Mouse (Mus musculus) hindbrain, embryonic 14.5 days (tissue): Measurements from ENCODE around the gene Bscl2. TPM values are rescaled to one million over a fixed set of nuclear protein-coding genes. Genes with fewer than 3 reads are reported as not detected.

ENCODE experiments used
- ATAC-seq: fragments of 200-750 bp; cut with Nextera tagmentation; 2 replicates; pipeline ENCODE4 v1.8.0; 2017; ENCODE audit warnings: moderate number of reproducible peaks, mild to moderate bottlenecking, moderate TSS enrichment, moderate library complexity; ENCODE audit not compliant: low FRiP score
- DNase-seq: peaks from one replicate; pipeline ENCODE4 v3.0.0-alpha.2; 2015; ENCODE audit warnings: low spot score
- H3K27ac ChIP-seq: fragments of 300-500 bp; sonication (generic); 2 replicates; pipeline ENCODE4 v1.5.1; 2014; ENCODE audit warnings: mild to moderate bottlenecking, moderate library complexity
- H3K27me3 ChIP-seq: fragments of 300-500 bp; sonication (generic); 2 replicates; pipeline ENCODE4 v1.6.1; 2014; ENCODE audit warnings: mild to moderate bottlenecking, low read length, mixed read lengths; ENCODE audit not compliant: control insufficient read depth, insufficient read depth
- H3K36me3 ChIP-seq: fragments of 300-500 bp; sonication (generic); replicated peaks from 2 replicates; pipeline ENCODE4 v1.6.1; 2014; ENCODE audit not compliant: control insufficient read depth, insufficient read depth
- H3K4me1 ChIP-seq: fragments of 300-500 bp; sonication (generic); replicated peaks from 2 replicates; pipeline ENCODE4 v1.6.1; 2014; ENCODE audit warnings: antibody characterized with exemption, low read length, mixed read lengths; ENCODE audit not compliant: control insufficient read depth, insufficient read depth
- H3K4me2 ChIP-seq: fragments of 300-500 bp; sonication (generic); replicated peaks from 2 replicates; pipeline ENCODE4 v1.6.1; 2014; ENCODE audit warnings: mild to moderate bottlenecking, moderate library complexity
- H3K4me3 ChIP-seq: fragments of 300-500 bp; sonication (generic); replicated peaks from 2 replicates; pipeline ENCODE4 v1.5.1; 2014; ENCODE audit warnings: mild to moderate bottlenecking, low read length
- H3K9ac ChIP-seq: fragments of 300-500 bp; sonication (generic); 2 replicates; pipeline ENCODE4 v1.6.1; 2014
- H3K9me3 ChIP-seq: fragments of 300-500 bp; sonication (generic); 2 replicates; pipeline ENCODE4 v1.6.1; 2016; ENCODE audit warnings: low read length; ENCODE audit not compliant: control insufficient read depth
- WGBS: fragments of 180-500 bp; shearing (Covaris S2); extraction: QIAGEN DNeasy Blood & Tissue Kit; methylation state at CpG from one replicate; pipeline ENCODE4 v1.1.7; 2014; 5-methylcytosine and 5-hydroxymethylcytosine counted together
- polyA plus RNA-seq: library from polyadenylated mRNA; unstranded; fragments of >200 nt; fragmentation: Nextera tagmentation; extraction: Ambion mirVana; gene quantifications from 2 replicates; pipeline ENCODE4 v1.2.1, GENCODE M21; 2014

The Bscl2 gene
- polyA plus RNA-seq, 1 experiment from 2014 or later: 79.9 TPM

GRCm38 (mm10) chr19:8880311-8881033 lies 43.2 kb downstream of the Bscl2 start, which contains the start of gene Uqcc3:
Gene Uqcc3 (minus strand): TSS chr19:8880923.
- H3K36me3 ChIP-seq: peaks cover 29% of the 10 kb centered on the region
- H3K4me2 ChIP-seq: peak within 1 kb of the TSS; percentile 86
- H3K27ac ChIP-seq: peak within 1 kb of the TSS; percentile 79
- H3K4me3 ChIP-seq: peak within 1 kb of the TSS; percentile 60
- no peaks in the 10 kb centered on the region for H3K27me3 ChIP-seq
- DNase-seq: peak; percentile 79
- H3K9me3 ChIP-seq: no peaks in the 10 kb centered on the region
- under 1% methylated on average over 42 of the region's 42 CpGs for WGBS
- peak; percentile 97 for ATAC-seq
- peaks cover 7% of the 10 kb centered on the region for H3K4me1 ChIP-seq
- peak within 1 kb of the TSS; percentile 81 for H3K9ac ChIP-seq

GRCm38 (mm10) chr19:8881034-8881392 lies 43.7 kb downstream of the Bscl2 start:
- H3K27me3 ChIP-seq: no peaks in the 10 kb centered on the region
- no peak for DNase-seq
- no peaks in the 10 kb centered on the region for H3K9me3 ChIP-seq
- ATAC-seq: no peak
- H3K4me1 ChIP-seq: peaks cover 7% of the 10 kb centered on the region
- H3K36me3 ChIP-seq: peaks cover 23% of the 10 kb centered on the region
- peak overlapping the region; percentile 60 for H3K4me3 ChIP-seq
- WGBS: 17% methylated on average over 3 of the region's 3 CpGs
- H3K27ac ChIP-seq: peak overlapping the region; percentile 79; the same call in 1 of the 2 replicates
- peak overlapping the region; percentile 86 for H3K4me2 ChIP-seq
- H3K9ac ChIP-seq: peak overlapping the region; percentile 81

GRCm38 (mm10) chr19:8883616-8884015 lies 46.3 kb downstream of the Bscl2 start, which contains the start of the genes Lbhd1 and Gm49403:
Gene Lbhd1 (plus strand): TSS chr19:8883732.
Gene Gm49403 (plus strand): TSS chr19:8883930.
- DNase-seq: no peak
- H3K9ac ChIP-seq: no peak within 1 kb of the TSS
- H3K36me3 ChIP-seq: no peaks in the 10 kb centered on the region
- no peak for ATAC-seq
- peaks cover 15% of the 10 kb centered on the region for H3K4me1 ChIP-seq
- H3K4me2 ChIP-seq: no peak within 1 kb of the TSS
- 80% methylated on average over 3 of the region's 3 CpGs for WGBS
- H3K27ac ChIP-seq: no peak within 1 kb of the TSS
- no peaks in the 10 kb centered on the region for H3K9me3 ChIP-seq
- no peaks in the 10 kb centered on the region for H3K27me3 ChIP-seq
- no peak within 1 kb of the TSS for H3K4me3 ChIP-seq

GRCm38 (mm10) chr19:8886916-8887584 lies 49.8 kb downstream of the Bscl2 start:
- Histone ChIP-seq H3K27ac (no peak overlapping the region), H3K27me3 (no peaks in the 10 kb centered on the region), H3K9ac (no peak overlapping the region), H3K4me1 (peaks cover 17% of the 10 kb centered on the region), H3K36me3 (peaks cover 13% of the 10 kb centered on the region), H3K4me2 (peak overlapping the region; percentile 89), H3K9me3 (no peaks in the 10 kb centered on the region), H3K4me3 (no peak overlapping the region)
- WGBS: 50% methylated on average over 1 of the region's 1 CpGs
- DNase-seq (no peak), ATAC-seq (no peak)

GRCm38 (mm10) chr19:8887585-8888463 lies 50.6 kb downstream of the Bscl2 start:
- Histone ChIP-seq H3K4me3 (peak overlapping the region; percentile 67), H3K27ac (peak overlapping the region; percentile 89), H3K36me3 (peaks cover 13% of the 10 kb centered on the region), H3K4me2 (peak overlapping the region; percentile 89), H3K4me1 (peaks cover 17% of the 10 kb centered on the region), H3K27me3 (no peaks in the 10 kb centered on the region), H3K9ac (peak overlapping the region; percentile 70), H3K9me3 (no peaks in the 10 kb centered on the region)
- ATAC-seq: no peak
- WGBS: 16% methylated on average over 19 of the region's 19 CpGs
- DNase-seq: no peak

GRCm38 (mm10) chr19:8888511-8889385 lies 51.5 kb downstream of the Bscl2 start, which contains the start of the genes 1810009A15Rik and Gm49416:
Gene 1810009A15Rik (plus strand): TSS chr19:8888853.
Gene Gm49416 (plus strand): TSS chr19:8888926.
- Histone ChIP-seq H3K27ac (peak within 1 kb of the TSS; percentile 89), H3K4me1 (peaks cover 21% of the 10 kb centered on the region), H3K9ac (peak within 1 kb of the TSS; percentile 70), H3K36me3 (peaks cover 13% of the 10 kb centered on the region), H3K27me3 (no peaks in the 10 kb centered on the region), H3K9me3 (no peaks in the 10 kb centered on the region), H3K4me3 (peak within 1 kb of the TSS; percentile 67), H3K4me2 (peak within 1 kb of the TSS; percentile 89)
- WGBS: under 1% methylated on average over 58 of the region's 58 CpGs
- ATAC-seq: peak; percentile 94
- peak; percentile 98 for DNase-seq

GRCm38 (mm10) chr19:8892829-8893766 lies 55.8 kb downstream of the Bscl2 start, which contains the start of gene Ints5:
Gene Ints5 (plus strand): TSS chr19:8893005.
- Histone ChIP-seq H3K4me2 (peak within 1 kb of the TSS; percentile 92), H3K36me3 (peaks cover 31% of the 10 kb centered on the region), H3K4me3 (peak within 1 kb of the TSS; percentile 74), H3K27ac (peak within 1 kb of the TSS; percentile 82), H3K9ac (peak within 1 kb of the TSS; percentile 85), H3K27me3 (no peaks in the 10 kb centered on the region), H3K4me1 (peaks cover 25% of the 10 kb centered on the region), H3K9me3 (no peaks in the 10 kb centered on the region)
- 2% methylated on average over 54 of the region's 54 CpGs for WGBS
- DNase-seq: peak; percentile 87
- ATAC-seq: peak; percentile 64
